Mouse (Mus musculus) liver, adult 2 months (tissue): ENCODE results near the gene Avpr1b.

Source experiments
- CTCF ChIP-seq: fragments of 200-500 bp; IDR thresholded peaks from 2 replicates; pipeline ENCODE4 v1.5.1; 2011; ENCODE audit warnings: low read depth, low read length, control low read depth
- POLR2A ChIP-seq: fragments of 200-500 bp; IDR thresholded peaks from 2 replicates; pipeline ENCODE4 v1.6.1; 2011; ENCODE audit warnings: low read length, control low read depth; ENCODE audit not compliant: insufficient read depth; ENCODE audit errors: extremely low read depth

- TF ChIP-seq CTCF = no peak
- TF ChIP-seq POLR2A = no peak
Observed at GRCm38 (mm10) chr1:131660716-131661472, 61.9 kb downstream of the Avpr1b start.
